Mouse (Mus musculus) neural tube, embryonic 12.5 days (tissue): ENCODE data around the gene Dnajb4. TPM values are rescaled to one million over a fixed set of nuclear protein-coding genes. Genes with fewer than 3 reads are reported as not detected.
A peak's percentile ranks its signal among the peaks of the same experiment; 100 is the strongest.

Experiments used
- ATAC-seq: fragments of 200-750 bp; cut with Nextera tagmentation; 2 replicates; pipeline ENCODE4 v1.8.0; 2017; ENCODE audit warnings: low read depth, mild to moderate bottlenecking, moderate TSS enrichment, moderate library complexity; ENCODE audit not compliant: low FRiP score
- H3K27ac ChIP-seq: fragments of 300-500 bp; sonication (generic); 2 replicates; pipeline ENCODE4 v1.5.1; 2016
- H3K27me3 ChIP-seq: fragments of 300-500 bp; sonication (generic); replicated peaks from 2 replicates; pipeline ENCODE4 v1.6.1; 2016; ENCODE audit warnings: mild to moderate bottlenecking
- H3K36me3 ChIP-seq: fragments of 300-500 bp; sonication (generic); 2 replicates; pipeline ENCODE4 v1.6.1; 2016; ENCODE audit warnings: mild to moderate bottlenecking
- H3K4me1 ChIP-seq: fragments of 300-500 bp; sonication (generic); 2 replicates; pipeline ENCODE4 v1.6.1; 2016
- H3K4me2 ChIP-seq: fragments of 300-500 bp; sonication (generic); replicated peaks from 2 replicates; pipeline ENCODE4 v1.6.1; 2016; ENCODE audit warnings: mild to moderate bottlenecking
- H3K4me3 ChIP-seq: fragments of 300-500 bp; sonication (generic); 2 replicates; pipeline ENCODE4 v1.5.1; 2016
- H3K9ac ChIP-seq: fragments of 300-500 bp; sonication (generic); 2 replicates; pipeline ENCODE4 v1.6.1; 2016; ENCODE audit warnings: mild to moderate bottlenecking
- H3K9me3 ChIP-seq: fragments of 300-500 bp; sonication (generic); 2 replicates; pipeline ENCODE4 v1.6.1; 2016; ENCODE audit warnings: mild to moderate bottlenecking
- WGBS: fragments of 180-500 bp; shearing (Covaris S2); methylation state at CpG from one replicate; pipeline ENCODE4 v1.1.7; 2016; 5-methylcytosine and 5-hydroxymethylcytosine counted together
- polyA plus RNA-seq: library from polyadenylated mRNA; unstranded; fragments of >200 nt; fragmentation: Nextera tagmentation; extraction: Ambion mirVana; gene quantifications from 2 replicates; pipeline ENCODE4 v1.2.1, GENCODE M21; 2016

The Dnajb4 gene
- polyA plus RNA-seq, 1 experiment from 2014 or later: 30.3 TPM

- H3K9ac ChIP-seq: no peak overlapping the region
- H3K27me3 ChIP-seq: peaks cover 14% of the 10 kb centered on the region
- no peaks in the 10 kb centered on the region for H3K36me3 ChIP-seq
- 0 out of 2 replicates have a peak, but pooled peaks have one; percentile 25 for ATAC-seq
- H3K4me3 ChIP-seq: peak overlapping the region; percentile 18; the same call in 1 of the 2 replicates
- peak overlapping the region; percentile 98 for H3K4me2 ChIP-seq
- H3K9me3 ChIP-seq: no peaks in the 10 kb centered on the region
- 12% methylated on average over 29 of the region's 29 CpGs for WGBS
- no peak overlapping the region for H3K27ac ChIP-seq
- peaks cover 20% of the 10 kb centered on the region for H3K4me1 ChIP-seq
Observed at GRCm38 (mm10) chr3:152166699-152167451, 43.2 kb downstream of the Dnajb4 start.

GRCm38 (mm10) chr3:152166099-152166423, 44.0 kb downstream of the Dnajb4 start, which contains the start of gene Gipc2:
Gipc2 (minus strand) TSS chr3:152166230.
- H3K4me2 ChIP-seq: peak within 1 kb of the TSS; percentile 98
- H3K4me3 ChIP-seq: peak within 1 kb of the TSS; percentile 52
- peak; percentile 48 for ATAC-seq
- WGBS: 7% methylated on average over 10 of the region's 10 CpGs
- H3K4me1 ChIP-seq: peaks cover 20% of the 10 kb centered on the region
- H3K36me3 ChIP-seq: no peaks in the 10 kb centered on the region
- no peaks in the 10 kb centered on the region for H3K9me3 ChIP-seq
- H3K27ac ChIP-seq: no peak within 1 kb of the TSS
- H3K27me3 ChIP-seq: peaks cover 14% of the 10 kb centered on the region
- H3K9ac ChIP-seq: peak within 1 kb of the TSS; percentile 69

- no peaks in the 10 kb centered on the region for H3K36me3 ChIP-seq
- peaks cover 20% of the 10 kb centered on the region for H3K4me1 ChIP-seq
- H3K9me3 ChIP-seq: no peaks in the 10 kb centered on the region
- peak overlapping the region; percentile 98 for H3K4me2 ChIP-seq
- peak overlapping the region; percentile 52 for H3K4me3 ChIP-seq
- H3K9ac ChIP-seq: peak overlapping the region; percentile 69
- peak; percentile 65 for ATAC-seq
- H3K27me3 ChIP-seq: peaks cover 14% of the 10 kb centered on the region
- no peak overlapping the region for H3K27ac ChIP-seq
- WGBS: 2% methylated on average over 53 of the region's 53 CpGs
Observed at GRCm38 (mm10) chr3:152165351-152166098, 44.6 kb downstream of the Dnajb4 start.

- WGBS: 30% methylated on average over 9 of the region's 9 CpGs
- Histone ChIP-seq H3K9ac (no peak overlapping the region), H3K36me3 (no peaks in the 10 kb centered on the region), H3K4me3 (peak overlapping the region; percentile 52), H3K27me3 (peaks cover 14% of the 10 kb centered on the region), H3K4me1 (peaks cover 20% of the 10 kb centered on the region), H3K9me3 (no peaks in the 10 kb centered on the region), H3K4me2 (peak overlapping the region; percentile 98), H3K27ac (no peak overlapping the region)
- ATAC-seq: no peak
Observed at GRCm38 (mm10) chr3:152165014-152165350, 45.1 kb downstream of the Dnajb4 start.

GRCm38 (mm10) chr3:152163320-152163719, 46.8 kb downstream of the Dnajb4 start:
- Histone ChIP-seq H3K4me2 (no peak overlapping the region), H3K9me3 (no peaks in the 10 kb centered on the region), H3K4me1 (peaks cover 20% of the 10 kb centered on the region), H3K27ac (no peak overlapping the region), H3K27me3 (peaks cover 14% of the 10 kb centered on the region), H3K4me3 (no peak overlapping the region), H3K36me3 (no peaks in the 10 kb centered on the region), H3K9ac (no peak overlapping the region)
- 91% methylated on average over 8 of the region's 8 CpGs for WGBS
- no peak for ATAC-seq

GRCm38 (mm10) chr3:152160607-152161006, 49.5 kb downstream of the Dnajb4 start:
- Histone ChIP-seq H3K9me3 (no peaks in the 10 kb centered on the region), H3K4me2 (no peak overlapping the region), H3K36me3 (no peaks in the 10 kb centered on the region), H3K4me3 (no peak overlapping the region), H3K9ac (no peak overlapping the region), H3K27me3 (peaks cover 7% of the 10 kb centered on the region), H3K4me1 (peaks cover 3% of the 10 kb centered on the region; the same call in 1 of the 2 replicates), H3K27ac (no peak overlapping the region)
- WGBS: 62% methylated on average over 4 of the region's 4 CpGs
- ATAC-seq: no peak

GRCm38 (mm10) chr3:152159321-152159720, 50.8 kb downstream of the Dnajb4 start:
- Histone ChIP-seq H3K27ac (no peak overlapping the region), H3K36me3 (no peaks in the 10 kb centered on the region), H3K9me3 (no peaks in the 10 kb centered on the region), H3K4me3 (no peak overlapping the region), H3K4me2 (no peak overlapping the region), H3K27me3 (no peaks in the 10 kb centered on the region; the same call in 1 of the 2 replicates), H3K4me1 (no peaks in the 10 kb centered on the region), H3K9ac (no peak overlapping the region)
- 0 out of 2 replicates have a peak, but pooled peaks have one; percentile 11 for ATAC-seq

GRCm38 (mm10) chr3:152158344-152159291, 51.5 kb downstream of the Dnajb4 start:
- Histone ChIP-seq H3K4me1 (no peaks in the 10 kb centered on the region), H3K4me3 (no peak overlapping the region), H3K9ac (no peak overlapping the region), H3K4me2 (no peak overlapping the region), H3K27me3 (no peaks in the 10 kb centered on the region; the same call in 1 of the 2 replicates), H3K27ac (no peak overlapping the region), H3K36me3 (no peaks in the 10 kb centered on the region), H3K9me3 (no peaks in the 10 kb centered on the region)
- peak; percentile 62; the same call in 1 of the 2 replicates for ATAC-seq
- 64% methylated on average over 10 of the region's 10 CpGs for WGBS

- H3K27ac ChIP-seq: no peak overlapping the region
- H3K27me3 ChIP-seq: no peaks in the 10 kb centered on the region
- no peak overlapping the region for H3K4me2 ChIP-seq
- no peaks in the 10 kb centered on the region for H3K36me3 ChIP-seq
- H3K9ac ChIP-seq: no peak overlapping the region
- H3K4me1 ChIP-seq: no peaks in the 10 kb centered on the region
- H3K9me3 ChIP-seq: no peaks in the 10 kb centered on the region
- no peak overlapping the region for H3K4me3 ChIP-seq
- no peak for ATAC-seq
- WGBS: 86% methylated on average over 23 of the region's 23 CpGs
Observed at GRCm38 (mm10) chr3:152156816-152157496, 53.1 kb downstream of the Dnajb4 start.

GRCm38 (mm10) chr3:152155296-152155948, 54.7 kb downstream of the Dnajb4 start:
- Histone ChIP-seq H3K27ac (no peak overlapping the region), H3K27me3 (no peaks in the 10 kb centered on the region), H3K4me1 (no peaks in the 10 kb centered on the region), H3K9ac (no peak overlapping the region), H3K9me3 (no peaks in the 10 kb centered on the region), H3K4me2 (no peak overlapping the region), H3K36me3 (no peaks in the 10 kb centered on the region), H3K4me3 (no peak overlapping the region)
- WGBS: 46% methylated on average over 11 of the region's 11 CpGs
- ATAC-seq: no peak

- Histone ChIP-seq H3K4me3 (no peak overlapping the region), H3K27me3 (no peaks in the 10 kb centered on the region), H3K4me1 (no peaks in the 10 kb centered on the region), H3K27ac (no peak overlapping the region), H3K36me3 (no peaks in the 10 kb centered on the region), H3K4me2 (no peak overlapping the region), H3K9me3 (no peaks in the 10 kb centered on the region), H3K9ac (no peak overlapping the region)
- WGBS: 88% methylated on average over 5 of the region's 5 CpGs
- no peak for ATAC-seq
Observed at GRCm38 (mm10) chr3:152154095-152154494, 56.0 kb downstream of the Dnajb4 start.
